Mouse (Mus musculus): Measurements from ENCODE around the gene Sstr1. TPM values are rescaled to one million over a fixed set of nuclear protein-coding genes. Genes with fewer than 3 reads are reported as not detected.

Sstr1 gene
- polyA plus RNA-seq, 1 experiment from 2014 or later: 1.9 TPM

DNA sequence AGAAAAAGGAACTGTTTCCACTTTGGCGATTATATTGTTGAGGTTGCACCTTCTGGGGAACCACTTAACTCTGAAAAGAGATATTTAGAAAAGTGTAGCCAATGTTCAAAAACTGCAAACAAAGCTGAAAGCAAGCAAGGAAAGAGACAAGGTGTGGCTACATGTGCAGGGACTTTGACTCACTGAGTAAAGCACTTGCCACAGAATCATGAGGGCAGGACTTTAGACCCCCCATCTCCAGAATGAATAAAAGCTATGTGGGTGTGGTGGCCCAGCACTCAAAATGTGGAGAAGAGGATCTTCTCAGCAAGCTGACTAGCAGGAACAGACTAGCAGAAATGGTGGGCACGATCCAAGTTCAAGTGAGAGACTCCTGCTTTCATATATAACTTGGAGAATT, 20.9 kb downstream of the Sstr1 start:
- no peak overlapping the region for H3K9ac ChIP-seq
- H3K4me3 ChIP-seq (replicated peaks): no peak overlapping the region
- H3K4me1 ChIP-seq: no peaks in the 10 kb centered on the region
- H3K27ac ChIP-seq: no peak overlapping the region
- WGBS: 88% methylated on average over 2 of the region's 2 CpGs
- no peaks in the 10 kb centered on the region for H3K36me3 ChIP-seq (replicated peaks)
- no peak overlapping the region for H3K4me2 ChIP-seq
- no peaks in the 10 kb centered on the region for H3K9me3 ChIP-seq
- H3K27me3 ChIP-seq: no peaks in the 10 kb centered on the region
- no peak for ATAC-seq (ENCODE audit: low FRiP score)

DNA sequence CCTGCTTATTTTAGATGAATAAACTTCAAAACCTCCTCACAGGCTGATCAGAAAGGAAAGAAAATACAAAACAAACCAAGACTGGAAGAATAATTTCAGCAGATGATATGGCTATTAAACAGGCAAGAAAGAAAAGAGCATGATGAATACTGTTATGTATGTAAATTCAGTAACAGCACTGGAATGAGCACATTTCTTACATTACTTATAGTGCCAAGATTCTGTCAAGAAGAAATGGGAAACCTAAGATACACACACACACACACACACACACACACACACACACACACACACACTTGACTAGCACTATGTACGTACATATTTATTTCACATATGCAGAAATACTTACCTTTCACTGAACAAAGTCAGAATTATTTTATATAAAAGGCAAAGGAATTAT, 40.3 kb downstream of the Sstr1 start:
- 87% methylated on average over 1 of the region's 1 CpGs for WGBS
- Histone ChIP-seq H3K4me2 (no peak overlapping the region), H3K4me3 (replicated peaks) (no peak overlapping the region), H3K36me3 (replicated peaks) (no peaks in the 10 kb centered on the region), H3K4me1 (no peaks in the 10 kb centered on the region), H3K27me3 (no peaks in the 10 kb centered on the region), H3K9me3 (no peaks in the 10 kb centered on the region), H3K9ac (no peak overlapping the region), H3K27ac (no peak overlapping the region)
- no peak for ATAC-seq (ENCODE audit: low FRiP score)

Other genes starting within 250 kb of the Sstr1 start
- gene Clec14a, start 57.5 kb downstream of the Sstr1 start, polyA plus RNA-seq (2016; fragmentation: Nextera tagmentation; extraction: Ambion mirVana): 4.6 and 5.5 TPM in 2 replicates